Mouse (Mus musculus) forebrain, embryonic 13.5 days (tissue): ENCODE results near the gene Gm3696. TPM values are rescaled to one million over a fixed set of nuclear protein-coding genes. Genes with fewer than 3 reads are reported as not detected.
"Not testable (repeated sequence)": the region's sequence is repeated elsewhere in the genome, so short reads cannot be mapped to it uniquely, and the experiment has no call there.

Source experiments
- ATAC-seq: fragments of 200-750 bp; cut with Nextera tagmentation; 2 replicates; pipeline ENCODE4 v1.8.0; 2017
- H3K27ac ChIP-seq: fragments of 300-500 bp; sonication (generic); 2 replicates; pipeline ENCODE4 v1.5.1; 2015; ENCODE audit warnings: inconsistent platforms, mild to moderate bottlenecking, moderate library complexity
- H3K27me3 ChIP-seq: fragments of 300-500 bp; sonication (generic); 2 replicates; pipeline ENCODE4 v1.6.1; 2015; ENCODE audit warnings: mild to moderate bottlenecking, inconsistent platforms
- H3K36me3 ChIP-seq: fragments of 300-500 bp; sonication (generic); 2 replicates; pipeline ENCODE4 v1.6.1; 2015; ENCODE audit warnings: mild to moderate bottlenecking, inconsistent platforms; ENCODE audit not compliant: poor library complexity, severe bottlenecking
- H3K4me1 ChIP-seq: fragments of 300-500 bp; sonication (generic); 2 replicates; pipeline ENCODE4 v1.6.1; 2015; ENCODE audit warnings: inconsistent platforms
- H3K4me2 ChIP-seq: fragments of 300-500 bp; sonication (generic); 2 replicates; pipeline ENCODE4 v1.6.1; 2015; ENCODE audit warnings: inconsistent platforms, mild to moderate bottlenecking, moderate library complexity
- H3K4me3 ChIP-seq: fragments of 300-500 bp; sonication (generic); 2 replicates; pipeline ENCODE4 v1.5.1; 2015; ENCODE audit warnings: mild to moderate bottlenecking, inconsistent platforms
- H3K9ac ChIP-seq: fragments of 300-500 bp; sonication (generic); 2 replicates; pipeline ENCODE4 v1.6.1; 2015; ENCODE audit warnings: mild to moderate bottlenecking, inconsistent platforms
- H3K9me3 ChIP-seq: fragments of 300-500 bp; sonication (generic); replicated peaks from 2 replicates; pipeline ENCODE4 v1.6.1; 2016; ENCODE audit warnings: inconsistent platforms
- WGBS: fragments of 180-500 bp; shearing (Covaris S2); methylation state at CpG from one replicate; pipeline ENCODE4 v1.1.7; 2015; 5-methylcytosine and 5-hydroxymethylcytosine counted together
- polyA plus RNA-seq: library from polyadenylated mRNA; unstranded; fragments of >200 nt; fragmentation: Nextera tagmentation; extraction: Ambion mirVana; gene quantifications from 2 replicates; pipeline ENCODE4 v1.2.1, GENCODE M21; 2015

Gene Gm3696
- polyA plus RNA-seq: 4.0 and 4.5 TPM in 2 replicates

DNA sequence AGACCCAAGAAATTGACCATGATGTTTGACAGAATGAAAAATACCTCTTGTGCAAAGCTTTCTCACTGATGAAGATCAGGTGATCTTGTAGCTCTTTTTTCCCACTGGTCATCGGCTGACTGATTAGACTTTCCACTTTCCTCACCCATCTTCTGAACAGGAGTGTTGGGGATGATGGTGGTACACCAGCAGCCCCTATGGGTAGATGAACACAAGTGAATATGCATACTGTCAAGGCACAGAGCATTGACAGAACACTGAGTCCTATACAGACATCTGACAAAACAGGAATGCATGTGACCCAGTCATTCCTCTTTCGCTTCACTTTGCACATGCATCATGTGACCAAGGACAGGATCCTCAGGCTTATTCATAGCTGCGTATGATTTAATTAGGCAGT, at the start of gene Gm3696:
Gene Gm3696, minus strand, starts transcription at position 101 of the 400 bp plus-strand sequence.
- ATAC-seq, H3K4me1 ChIP-seq, H3K9ac ChIP-seq, H3K27ac ChIP-seq, H3K4me2 ChIP-seq, H3K27me3 ChIP-seq, H3K36me3 ChIP-seq, H3K4me3 ChIP-seq, H3K9me3 ChIP-seq: not testable (repeated sequence)
- 77% methylated on average over 1 of the region's 3 CpGs for WGBS

GRCm38 (mm10) chr14:7125312-7125711, 24.9 kb upstream of the Gm3696 start, which contains the start of gene Gm6676:
Gene Gm6676, minus strand, starts transcription at chr14:7125412.
- no CpG with 5 or more reads among the region's 2 CpGs for WGBS
- not testable (repeated sequence) for H3K4me1 ChIP-seq, H3K27ac ChIP-seq, H3K9me3 ChIP-seq, H3K4me3 ChIP-seq, H3K9ac ChIP-seq, H3K36me3 ChIP-seq, H3K4me2 ChIP-seq, ATAC-seq, H3K27me3 ChIP-seq

GRCm38 (mm10) chr14:7105124-7105802, 4.8 kb upstream of the Gm3696 start:
- Histone ChIP-seq H3K4me2 (peak overlapping the region; percentile 58), H3K4me3 (peak overlapping the region; percentile 47), H3K27ac (peak overlapping the region; percentile 66), H3K9ac (peak overlapping the region; percentile 72)
- ATAC-seq: peak; percentile 77
- H3K4me1 ChIP-seq, H3K36me3 ChIP-seq, H3K27me3 ChIP-seq, H3K9me3 ChIP-seq: not testable (repeated sequence)
- WGBS: 0% methylated on average over 6 of the region's 54 CpGs

GRCm38 (mm10) chr14:7044870-7045269, 55.6 kb downstream of the Gm3696 start, which contains the start of gene Gm3685:
Gene Gm3685, minus strand, starts transcription at chr14:7044970.
- ATAC-seq, H3K4me3 ChIP-seq, H3K36me3 ChIP-seq, H3K9me3 ChIP-seq, H3K27ac ChIP-seq, H3K4me2 ChIP-seq, H3K27me3 ChIP-seq, H3K4me1 ChIP-seq, H3K9ac ChIP-seq: not testable (repeated sequence)
- no CpG with 5 or more reads among the region's 2 CpGs for WGBS

Other genes starting within 250 kb of the Gm3696 start
- 2.9 and 4.5 TPM in 2 replicates for gene Gm3667, start 210.7 kb downstream of the Gm3696 start, polyA plus RNA-seq
- gene Gm6356, start 126.8 kb downstream of the Gm3696 start, polyA plus RNA-seq: not detected in 2 replicates
- gene Gm10406, start 73.2 kb downstream of the Gm3696 start, polyA plus RNA-seq: 2.0 and 2.4 TPM in 2 replicates
- gene Gm3685, start 55.7 kb downstream of the Gm3696 start, polyA plus RNA-seq: not detected in 2 replicates
- not detected in 2 replicates for gene Gm6676, start 24.8 kb upstream of the Gm3696 start, polyA plus RNA-seq
- gene Gm3512, start 73.9 kb upstream of the Gm3696 start, polyA plus RNA-seq: 4.9 and 5.5 TPM in 2 replicates
- gene Gm16434, start 93.9 kb upstream of the Gm3696 start, polyA plus RNA-seq: not detected in 2 replicates
- not detected in 2 replicates for gene Gm3727, start 164.1 kb upstream of the Gm3696 start, polyA plus RNA-seq
- gene Gm3739, start 214.4 kb upstream of the Gm3696 start, polyA plus RNA-seq: 3.8 and 3.9 TPM in 2 replicates
- not detected in 2 replicates for gene Gm5797, start 231.8 kb upstream of the Gm3696 start, polyA plus RNA-seq